Mouse (Mus musculus): ENCODE measurements around the gene Olfr70. TPM values are rescaled to one million over a fixed set of nuclear protein-coding genes. Genes with fewer than 3 reads are reported as not detected.
A peak's percentile ranks its signal among the peaks of the same experiment; 100 is the strongest.

Gene Olfr70
- polyA plus RNA-seq (2012; rRNA removed): not detected in 2 replicates
- not detected in 2 replicates for polyA plus RNA-seq (2014; fragmentation: Nextera tagmentation; extraction: Ambion mirVana)

DNA sequence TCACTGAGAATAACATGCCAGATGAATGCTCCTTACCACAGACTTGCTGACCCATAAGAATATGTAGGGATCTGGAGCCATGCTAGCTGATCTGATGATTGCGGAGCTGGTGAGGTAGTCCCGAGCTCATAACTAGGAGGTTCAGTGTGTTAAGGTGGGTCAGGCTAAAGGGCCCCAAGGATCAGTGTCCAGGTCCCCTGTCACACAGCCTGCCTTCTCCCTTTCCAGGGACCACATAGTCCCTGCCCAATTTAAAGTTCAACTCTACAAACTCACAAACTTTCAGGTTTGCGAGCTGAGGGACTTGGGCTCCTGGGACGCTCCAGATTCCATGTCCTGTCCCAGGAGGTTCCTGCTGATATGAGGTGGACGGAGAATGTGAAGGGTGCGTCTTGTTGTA is at the start of gene Olfr70:
Gene Olfr70 (minus strand): TSS at position 101 of the 400 bp plus-strand sequence.
- DNase-seq (ENCODE audit: low spot score) (no peak), ATAC-seq (ENCODE audit: low FRiP score, low read depth) (no peak)
- H3K36me3 ChIP-seq (ENCODE audit: control insufficient read depth, insufficient read depth, low read length): no peaks in the 10 kb centered on the region
- WGBS: 82% methylated on average over 6 of the region's 6 CpGs
- no peak within 1 kb of the TSS for H3K9ac ChIP-seq (ENCODE audit: low read depth, low read length, severe bottlenecking)
- H3K27ac ChIP-seq (replicated peaks; ENCODE audit: low read depth, low read length): no peak within 1 kb of the TSS
- no peak within 1 kb of the TSS for H3K4me2 ChIP-seq (replicated peaks; ENCODE audit: low read depth, low read length, severe bottlenecking)
- no peaks in the 10 kb centered on the region for H3K4me1 ChIP-seq (ENCODE audit: control insufficient read depth, insufficient read depth, low read length)
- H3K9me3 ChIP-seq (ENCODE audit: control insufficient read depth, low read length): no peaks in the 10 kb centered on the region
- H3K27me3 ChIP-seq (ENCODE audit: control insufficient read depth, insufficient read depth, low read length): no peaks in the 10 kb centered on the region
- no peak within 1 kb of the TSS for H3K4me3 ChIP-seq (replicated peaks; ENCODE audit: low read length)
- TF ChIP-seq POLR2A (IDR thresholded peaks at IDR 0.05; ENCODE audit: borderline replicate concordance, extremely low read depth, insufficient read depth, insufficient read length): no peak

GRCm38 (mm10) chr4:43745187-43745586 is 44.6 kb upstream of the Olfr70 start:
- no peaks in the 10 kb centered on the region for H3K27me3 ChIP-seq (ENCODE audit: control insufficient read depth, insufficient read depth, low read length)
- H3K36me3 ChIP-seq (ENCODE audit: control insufficient read depth, insufficient read depth, low read length): no peaks in the 10 kb centered on the region
- no peak for TF ChIP-seq POLR2A (IDR thresholded peaks at IDR 0.05; ENCODE audit: borderline replicate concordance, extremely low read depth, insufficient read depth, insufficient read length)
- ATAC-seq (ENCODE audit: low FRiP score, low read depth) (0 out of 2 replicates have a peak, but pooled peaks have one; percentile 57), DNase-seq (ENCODE audit: low spot score) (peak; percentile 80)
- no peak overlapping the region for H3K9ac ChIP-seq (ENCODE audit: low read depth, low read length, severe bottlenecking)
- no peak overlapping the region for H3K4me3 ChIP-seq (replicated peaks; ENCODE audit: low read length)
- H3K4me2 ChIP-seq (replicated peaks; ENCODE audit: low read depth, low read length, severe bottlenecking): no peak overlapping the region
- H3K4me1 ChIP-seq (ENCODE audit: control insufficient read depth, insufficient read depth, low read length): 0 out of 2 replicates have a peak, but pooled peaks cover 2% of the 10 kb centered on the region
- H3K27ac ChIP-seq (replicated peaks; ENCODE audit: low read depth, low read length): no peak overlapping the region
- no peaks in the 10 kb centered on the region for H3K9me3 ChIP-seq (ENCODE audit: control insufficient read depth, low read length)
- WGBS: 14% methylated on average over 6 of the region's 6 CpGs

GRCm38 (mm10) chr4:43743099-43743498 is 42.5 kb upstream of the Olfr70 start:
- ATAC-seq (ENCODE audit: low FRiP score, low read depth) (no peak), DNase-seq (ENCODE audit: low spot score) (no peak)
- 32% methylated on average over 1 of the region's 1 CpGs for WGBS
- Histone ChIP-seq H3K9ac (ENCODE audit: low read depth, low read length, severe bottlenecking) (no peak overlapping the region), H3K27me3 (ENCODE audit: control insufficient read depth, insufficient read depth, low read length) (no peaks in the 10 kb centered on the region), H3K4me1 (ENCODE audit: control insufficient read depth, insufficient read depth, low read length) (0 out of 2 replicates have a peak, but pooled peaks cover 2% of the 10 kb centered on the region), H3K36me3 (ENCODE audit: control insufficient read depth, insufficient read depth, low read length) (no peaks in the 10 kb centered on the region), H3K4me2 (replicated peaks; ENCODE audit: low read depth, low read length, severe bottlenecking) (no peak overlapping the region), H3K4me3 (replicated peaks; ENCODE audit: low read length) (no peak overlapping the region), H3K9me3 (ENCODE audit: control insufficient read depth, low read length) (no peaks in the 10 kb centered on the region), H3K27ac (replicated peaks; ENCODE audit: low read depth, low read length) (no peak overlapping the region)
- no peak for TF ChIP-seq POLR2A (IDR thresholded peaks at IDR 0.05; ENCODE audit: borderline replicate concordance, extremely low read depth, insufficient read depth, insufficient read length)

DNA sequence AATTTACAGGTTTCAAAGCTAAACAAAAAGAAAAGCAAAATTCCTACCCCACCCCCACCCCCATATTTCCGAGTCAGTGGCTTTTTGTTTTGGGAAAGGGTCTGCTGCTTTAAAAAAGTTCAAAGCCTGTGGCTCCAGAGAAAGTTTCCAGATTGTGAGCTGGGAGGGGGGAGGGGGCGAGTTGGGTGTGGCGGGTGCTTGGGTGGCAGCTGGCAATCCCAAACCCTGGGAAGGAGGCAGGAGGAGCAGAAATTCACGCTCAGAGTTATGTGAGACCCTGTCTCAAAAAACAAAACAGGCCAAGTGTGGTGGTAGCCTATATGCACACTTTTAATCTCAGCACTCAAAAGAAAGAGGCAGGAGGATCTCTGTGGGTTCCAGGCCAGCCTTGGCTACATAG is 42.0 kb upstream of the Olfr70 start:
- no peak overlapping the region for H3K4me3 ChIP-seq (replicated peaks; ENCODE audit: low read length)
- H3K9me3 ChIP-seq (ENCODE audit: control insufficient read depth, low read length): no peaks in the 10 kb centered on the region
- no peak overlapping the region for H3K9ac ChIP-seq (ENCODE audit: low read depth, low read length, severe bottlenecking)
- H3K36me3 ChIP-seq (ENCODE audit: control insufficient read depth, insufficient read depth, low read length): no peaks in the 10 kb centered on the region
- no peak for DNase-seq (ENCODE audit: low spot score)
- 0 out of 2 replicates have a peak, but pooled peaks cover 6% of the 10 kb centered on the region for H3K4me1 ChIP-seq (ENCODE audit: control insufficient read depth, insufficient read depth, low read length)
- H3K4me2 ChIP-seq (replicated peaks; ENCODE audit: low read depth, low read length, severe bottlenecking): no peak overlapping the region
- no peak for TF ChIP-seq POLR2A (IDR thresholded peaks at IDR 0.05; ENCODE audit: borderline replicate concordance, extremely low read depth, insufficient read depth, insufficient read length)
- H3K27ac ChIP-seq (replicated peaks; ENCODE audit: low read depth, low read length): no peak overlapping the region
- ATAC-seq (ENCODE audit: low FRiP score, low read depth): no peak
- no peaks in the 10 kb centered on the region for H3K27me3 ChIP-seq (ENCODE audit: control insufficient read depth, insufficient read depth, low read length)
- 22% methylated on average over 4 of the region's 4 CpGs for WGBS

GRCm38 (mm10) chr4:43741526-43741925 is 40.9 kb upstream of the Olfr70 start:
- DNase-seq (ENCODE audit: low spot score) (no peak), ATAC-seq (ENCODE audit: low FRiP score, low read depth) (no peak)
- H3K9ac ChIP-seq (ENCODE audit: low read depth, low read length, severe bottlenecking): no peak overlapping the region
- no peak overlapping the region for H3K27ac ChIP-seq (replicated peaks; ENCODE audit: low read depth, low read length)
- WGBS: 62% methylated on average over 5 of the region's 5 CpGs
- peaks cover 13% of the 10 kb centered on the region; the same call in 1 of the 2 replicates for H3K4me1 ChIP-seq (ENCODE audit: control insufficient read depth, insufficient read depth, low read length)
- H3K36me3 ChIP-seq (ENCODE audit: control insufficient read depth, insufficient read depth, low read length): no peaks in the 10 kb centered on the region
- no peak for TF ChIP-seq POLR2A (IDR thresholded peaks at IDR 0.05; ENCODE audit: borderline replicate concordance, extremely low read depth, insufficient read depth, insufficient read length)
- H3K9me3 ChIP-seq (ENCODE audit: control insufficient read depth, low read length): no peaks in the 10 kb centered on the region
- H3K4me2 ChIP-seq (replicated peaks; ENCODE audit: low read depth, low read length, severe bottlenecking): no peak overlapping the region
- no peak overlapping the region for H3K4me3 ChIP-seq (replicated peaks; ENCODE audit: low read length)
- H3K27me3 ChIP-seq (ENCODE audit: control insufficient read depth, insufficient read depth, low read length): no peaks in the 10 kb centered on the region

Data from limb, embryonic 14.5 days (tissue).